Mouse (Mus musculus) hindbrain, embryonic 10.5 days (tissue): Measurements from ENCODE around the gene Filip1l. TPM values are rescaled to one million over a fixed set of nuclear protein-coding genes. Genes with fewer than 3 reads are reported as not detected.

Experiments used
- DNase-seq: peaks from one replicate; pipeline ENCODE4 v3.0.0-alpha.2; 2017; ENCODE audit warnings: low spot score
- H3K27ac ChIP-seq: fragments of 300-500 bp; sonication (generic); 2 replicates; pipeline ENCODE4 v1.5.1; 2016; ENCODE audit warnings: mild to moderate bottlenecking, moderate library complexity
- H3K27me3 ChIP-seq: fragments of 300-500 bp; sonication (generic); 2 replicates; pipeline ENCODE4 v1.6.1; 2016; ENCODE audit warnings: mild to moderate bottlenecking; ENCODE audit not compliant: poor library complexity, insufficient read depth, severe bottlenecking
- H3K36me3 ChIP-seq: fragments of 300-500 bp; sonication (generic); 2 replicates; pipeline ENCODE4 v1.6.1; 2016; ENCODE audit warnings: mild to moderate bottlenecking, moderate library complexity
- H3K4me1 ChIP-seq: fragments of 300-500 bp; sonication (generic); replicated peaks from 2 replicates; pipeline ENCODE4 v1.6.1; 2016; ENCODE audit warnings: mild to moderate bottlenecking
- H3K4me3 ChIP-seq: fragments of 300-500 bp; sonication (generic); 2 replicates; pipeline ENCODE4 v1.5.1; 2016; ENCODE audit warnings: mild to moderate bottlenecking, moderate library complexity
- H3K9me3 ChIP-seq: fragments of 300-500 bp; sonication (generic); 2 replicates; pipeline ENCODE4 v1.6.1; 2016; ENCODE audit warnings: mild to moderate bottlenecking, moderate library complexity
- whole genome bisulfite sequencing: fragments of 180-500 bp; shearing (Covaris S2); methylation state at CpG from one replicate; pipeline ENCODE4 v1.1.7; 2016; 5-methylcytosine and 5-hydroxymethylcytosine counted together
- polyA plus RNA-seq: library from polyadenylated mRNA; unstranded; fragments of >200 nt; fragmentation: Nextera tagmentation; extraction: Ambion mirVana; gene quantifications from 2 replicates; pipeline ENCODE4 v1.2.1, GENCODE M21; 2016

The Filip1l gene
- polyA plus RNA-seq, 1 experiment from 2014 or later = 5.8 TPM

DNA sequence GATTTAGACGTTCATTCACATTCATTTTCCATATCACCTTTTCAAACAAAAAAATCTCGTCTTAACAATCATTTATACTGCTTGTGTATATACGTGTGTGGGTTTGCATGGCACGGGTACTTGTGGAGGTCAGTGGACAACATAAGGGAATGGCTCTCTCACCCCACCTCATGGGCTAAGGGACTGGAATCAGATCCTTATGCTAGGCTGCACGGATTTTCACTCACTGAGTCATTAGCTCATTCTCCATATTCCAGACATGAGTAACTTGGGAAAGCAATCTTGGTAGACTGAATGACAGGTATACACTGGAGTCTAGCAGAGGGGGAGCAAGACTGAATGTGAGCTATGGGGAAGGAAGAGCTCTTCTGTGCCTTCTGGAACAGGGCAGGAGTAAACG lies 80.8 kb downstream of the Filip1l start:
- H3K4me1 ChIP-seq = no peaks in the 10 kb centered on the region
- H3K27ac ChIP-seq = no peak overlapping the region
- no peaks in the 10 kb centered on the region for H3K9me3 ChIP-seq
- 93% methylated on average over 6 of the region's 6 CpGs for WGBS
- H3K36me3 ChIP-seq = no peaks in the 10 kb centered on the region
- no peaks in the 10 kb centered on the region for H3K27me3 ChIP-seq
- no peak overlapping the region for H3K4me3 ChIP-seq
- no peak for DNase-seq

DNA sequence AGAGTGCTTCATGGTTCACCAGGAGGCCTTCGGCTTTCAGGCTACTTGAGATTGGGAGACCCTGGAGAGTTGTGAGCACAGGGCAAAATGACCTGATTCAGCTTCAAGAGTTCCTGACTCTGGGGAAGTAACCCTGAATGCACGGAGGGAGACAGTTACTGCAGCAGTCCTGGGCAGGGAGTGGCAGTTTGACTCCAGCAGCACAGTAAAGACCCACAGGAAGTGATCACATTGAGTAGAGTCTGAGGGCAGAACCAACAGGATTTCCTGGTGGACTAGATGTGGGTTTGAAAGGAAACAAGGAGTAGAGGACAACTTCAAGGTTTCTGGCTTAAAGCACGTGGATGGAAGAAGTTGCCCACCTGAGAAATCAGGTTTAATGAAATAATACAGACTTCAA lies 81.7 kb downstream of the Filip1l start:
- Histone ChIP-seq H3K27ac (no peak overlapping the region), H3K9me3 (no peaks in the 10 kb centered on the region), H3K4me1 (no peaks in the 10 kb centered on the region), H3K4me3 (no peak overlapping the region), H3K36me3 (no peaks in the 10 kb centered on the region), H3K27me3 (no peaks in the 10 kb centered on the region)
- WGBS = 87% methylated on average over 3 of the region's 3 CpGs
- no peak for DNase-seq

DNA sequence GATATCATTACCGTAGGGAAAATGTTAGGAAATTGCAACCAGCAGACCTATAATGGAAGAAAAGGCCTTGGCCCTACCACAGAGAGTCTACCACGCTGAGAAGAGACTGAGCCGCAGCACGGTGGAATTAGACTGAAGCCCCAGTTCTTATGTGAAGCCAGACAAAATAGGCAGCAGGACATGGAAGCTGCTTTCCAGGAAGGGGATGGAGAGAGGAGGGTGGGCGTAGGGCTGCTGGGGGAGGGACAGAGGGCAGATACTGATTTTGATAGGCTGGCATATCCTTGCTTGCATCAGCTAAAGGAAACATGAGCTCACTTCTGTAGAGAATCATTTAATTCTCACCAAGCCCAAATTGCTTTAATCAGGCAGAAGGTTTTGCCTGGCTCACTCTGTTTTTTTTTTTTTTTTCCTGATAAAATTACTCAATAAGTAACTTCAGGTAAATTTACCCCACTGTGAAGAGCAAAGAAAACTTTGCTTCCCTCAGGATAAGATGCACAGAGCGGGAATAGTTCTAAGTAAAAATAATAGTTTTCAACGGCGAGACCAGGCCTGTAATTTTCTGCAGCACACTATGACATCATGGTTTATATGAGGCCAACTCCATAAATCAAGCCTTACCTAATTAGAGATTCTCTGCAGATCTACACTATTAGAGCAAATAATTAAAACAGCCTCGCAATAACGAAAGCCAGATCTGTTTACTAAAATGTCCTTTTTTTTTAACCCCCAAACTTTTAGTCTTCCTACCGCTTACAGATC lies 84.8 kb downstream of the Filip1l start:
- no peaks in the 10 kb centered on the region for H3K36me3 ChIP-seq
- 89% methylated on average over 11 of the region's 11 CpGs for WGBS
- no peak overlapping the region for H3K4me3 ChIP-seq
- no peak for DNase-seq
- H3K27me3 ChIP-seq = no peaks in the 10 kb centered on the region
- H3K4me1 ChIP-seq = no peaks in the 10 kb centered on the region
- H3K9me3 ChIP-seq = no peaks in the 10 kb centered on the region
- H3K27ac ChIP-seq = no peak overlapping the region

DNA sequence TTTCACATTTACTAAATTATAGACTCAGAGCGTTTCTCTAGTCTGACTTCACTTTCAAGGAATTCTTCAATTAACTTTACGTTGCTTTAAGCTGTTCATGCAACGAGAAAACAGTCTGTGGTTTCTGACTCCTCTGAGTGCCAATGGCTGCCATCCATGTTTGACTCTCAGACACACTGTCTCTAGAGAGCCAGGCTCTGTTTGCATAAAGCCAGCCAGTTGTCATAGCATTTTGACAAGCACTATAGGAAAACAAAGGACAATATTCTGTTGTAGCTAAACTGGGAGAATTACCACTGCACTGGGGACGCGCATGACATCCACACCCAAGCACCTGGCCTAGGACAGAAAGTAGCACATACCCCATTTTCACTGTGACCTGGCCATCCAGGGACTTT lies 85.4 kb downstream of the Filip1l start:
- Histone ChIP-seq H3K4me3 (no peak overlapping the region), H3K9me3 (no peaks in the 10 kb centered on the region), H3K27ac (no peak overlapping the region), H3K36me3 (no peaks in the 10 kb centered on the region), H3K4me1 (no peaks in the 10 kb centered on the region), H3K27me3 (no peaks in the 10 kb centered on the region)
- WGBS = 85% methylated on average over 5 of the region's 5 CpGs
- DNase-seq = no peak

DNA sequence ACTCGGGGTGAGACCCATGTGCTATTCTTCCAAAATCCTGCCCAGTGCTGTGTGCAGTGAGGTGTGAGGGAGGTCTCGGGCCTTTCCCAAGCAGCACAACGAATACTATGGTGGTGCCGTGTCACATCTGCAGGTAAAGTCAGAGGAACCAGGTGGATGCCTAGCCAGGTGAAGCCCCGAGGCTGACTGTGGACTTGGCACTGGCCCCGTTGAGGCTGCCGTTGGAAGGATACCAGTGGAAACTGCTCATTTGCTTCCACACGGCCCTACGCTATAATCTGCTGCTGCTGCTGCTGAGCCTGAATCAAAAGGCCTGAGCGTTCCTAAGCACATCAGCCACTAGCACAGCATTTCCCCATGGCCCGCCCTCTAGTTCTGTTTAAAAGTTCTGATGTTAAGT lies 86.3 kb downstream of the Filip1l start:
- H3K27me3 ChIP-seq = no peaks in the 10 kb centered on the region
- H3K27ac ChIP-seq = no peak overlapping the region
- H3K36me3 ChIP-seq = no peaks in the 10 kb centered on the region
- no peak for DNase-seq
- no peaks in the 10 kb centered on the region for H3K4me1 ChIP-seq
- H3K4me3 ChIP-seq = no peak overlapping the region
- WGBS = 87% methylated on average over 11 of the region's 11 CpGs
- no peaks in the 10 kb centered on the region for H3K9me3 ChIP-seq

DNA sequence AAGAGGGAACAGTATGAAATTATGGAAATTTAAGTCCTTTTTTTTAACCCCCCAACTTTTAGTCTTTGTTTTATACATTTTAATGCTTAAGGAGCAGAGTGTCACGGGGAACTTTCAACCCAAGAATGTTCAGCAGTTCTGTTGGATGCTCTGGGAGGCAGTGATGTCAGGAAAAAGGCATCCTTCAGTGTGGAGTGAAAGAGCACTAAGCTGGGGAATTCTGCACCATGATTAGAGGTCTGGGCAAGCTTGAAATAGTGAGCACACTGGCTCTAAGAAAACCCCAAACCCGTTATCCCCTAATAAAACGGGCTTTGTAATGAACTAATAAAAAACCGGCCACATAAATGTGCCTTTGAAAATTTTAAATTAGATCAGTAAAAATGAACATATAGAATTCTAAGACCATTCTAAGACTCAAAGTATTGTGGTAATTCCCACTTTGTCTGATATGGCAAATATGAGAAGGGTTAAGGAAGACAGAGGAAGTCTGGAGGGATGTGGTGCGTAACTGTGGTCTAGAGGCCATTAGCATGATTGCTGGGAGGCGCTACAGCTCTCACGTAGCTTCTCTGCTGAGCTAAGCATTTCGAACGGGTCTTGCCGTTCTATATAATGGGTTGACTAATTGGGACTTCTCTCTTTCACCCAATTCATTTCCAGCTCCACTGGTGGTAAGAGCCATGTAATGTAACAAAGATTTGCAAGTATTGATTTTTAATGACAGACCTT lies 88.0 kb downstream of the Filip1l start:
- H3K4me1 ChIP-seq = no peaks in the 10 kb centered on the region
- H3K9me3 ChIP-seq = no peaks in the 10 kb centered on the region
- H3K27me3 ChIP-seq = no peaks in the 10 kb centered on the region
- H3K36me3 ChIP-seq = no peaks in the 10 kb centered on the region
- no peak overlapping the region for H3K27ac ChIP-seq
- no peak overlapping the region for H3K4me3 ChIP-seq
- WGBS = 91% methylated on average over 10 of the region's 10 CpGs
- no peak for DNase-seq

DNA sequence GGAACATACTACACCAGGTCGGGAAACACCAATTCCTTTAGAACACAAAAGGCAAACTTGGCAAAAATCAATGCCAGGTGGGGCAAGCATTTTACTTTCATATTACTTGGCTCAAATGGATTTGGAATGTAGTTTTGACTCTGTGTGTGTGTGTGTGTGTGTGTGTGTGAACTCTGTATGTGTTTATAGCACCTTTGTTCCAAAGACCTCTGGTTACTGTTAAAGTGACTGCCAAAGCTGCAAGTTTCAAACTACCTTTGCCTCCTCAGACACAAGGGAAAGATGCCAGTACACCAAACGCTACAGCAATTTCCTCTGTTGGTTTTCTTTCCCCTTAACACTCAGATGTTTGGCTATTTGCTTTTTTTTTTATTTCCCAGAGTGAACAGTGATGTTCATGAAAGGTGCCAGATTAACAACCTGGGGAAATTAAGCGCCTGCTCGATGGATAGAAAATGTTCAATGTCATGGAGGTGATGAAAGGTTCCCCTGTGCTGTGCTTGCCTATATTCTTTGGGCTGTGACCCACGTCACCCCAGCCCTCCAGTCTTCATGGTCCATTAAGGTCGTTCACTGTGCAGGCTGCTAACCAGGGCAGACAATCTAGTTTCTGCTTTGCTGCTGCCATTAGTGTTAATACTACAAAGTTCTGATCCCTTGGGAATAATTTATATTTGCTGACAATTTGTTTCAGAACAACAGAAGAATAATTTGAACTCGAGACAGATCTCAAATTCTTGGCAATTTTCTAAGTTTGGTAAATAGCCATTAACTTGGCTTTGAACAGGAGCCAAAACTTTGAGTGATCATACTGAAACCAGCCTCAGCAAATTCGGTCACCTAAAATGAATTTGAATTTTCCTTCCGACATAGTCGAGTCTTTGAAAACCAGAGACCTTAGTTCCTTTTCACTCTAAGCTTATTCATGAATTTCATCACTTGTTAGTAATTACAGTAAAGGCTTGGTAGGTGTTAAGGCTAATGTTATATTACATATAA lies 92.5 kb downstream of the Filip1l start:
- WGBS = 74% methylated on average over 10 of the region's 10 CpGs
- Histone ChIP-seq H3K9me3 (peaks cover 6% of the 10 kb centered on the region; the same call in 1 of the 2 replicates), H3K27ac (no peak overlapping the region), H3K4me3 (no peak overlapping the region), H3K36me3 (no peaks in the 10 kb centered on the region), H3K4me1 (no peaks in the 10 kb centered on the region), H3K27me3 (no peaks in the 10 kb centered on the region)
- DNase-seq = no peak

DNA sequence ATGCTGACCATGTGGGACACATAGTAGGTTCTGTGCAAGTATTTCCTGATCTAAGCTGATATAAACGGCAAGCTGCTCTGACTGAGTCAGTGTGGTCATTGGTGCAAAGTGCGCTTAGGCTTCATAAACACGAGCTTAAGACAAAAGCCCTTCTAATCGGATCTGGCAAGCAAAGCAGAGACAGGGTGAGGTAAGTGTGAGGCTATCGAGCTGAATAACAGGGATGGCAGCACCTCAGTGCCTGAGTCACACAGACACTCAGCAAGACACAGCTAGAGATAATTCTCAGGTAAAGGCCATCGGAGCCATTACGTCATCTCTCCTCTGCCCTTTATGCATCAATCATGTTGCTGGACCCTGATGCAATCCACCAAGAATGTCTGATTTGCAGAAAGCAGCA lies 100.1 kb downstream of the Filip1l start:
- WGBS = 83% methylated on average over 7 of the region's 7 CpGs
- no peaks in the 10 kb centered on the region for H3K27me3 ChIP-seq
- H3K36me3 ChIP-seq = no peaks in the 10 kb centered on the region
- peaks cover 6% of the 10 kb centered on the region; the same call in 1 of the 2 replicates for H3K9me3 ChIP-seq
- no peak for DNase-seq
- H3K27ac ChIP-seq = no peak overlapping the region
- no peak overlapping the region for H3K4me3 ChIP-seq
- H3K4me1 ChIP-seq = no peaks in the 10 kb centered on the region

DNA sequence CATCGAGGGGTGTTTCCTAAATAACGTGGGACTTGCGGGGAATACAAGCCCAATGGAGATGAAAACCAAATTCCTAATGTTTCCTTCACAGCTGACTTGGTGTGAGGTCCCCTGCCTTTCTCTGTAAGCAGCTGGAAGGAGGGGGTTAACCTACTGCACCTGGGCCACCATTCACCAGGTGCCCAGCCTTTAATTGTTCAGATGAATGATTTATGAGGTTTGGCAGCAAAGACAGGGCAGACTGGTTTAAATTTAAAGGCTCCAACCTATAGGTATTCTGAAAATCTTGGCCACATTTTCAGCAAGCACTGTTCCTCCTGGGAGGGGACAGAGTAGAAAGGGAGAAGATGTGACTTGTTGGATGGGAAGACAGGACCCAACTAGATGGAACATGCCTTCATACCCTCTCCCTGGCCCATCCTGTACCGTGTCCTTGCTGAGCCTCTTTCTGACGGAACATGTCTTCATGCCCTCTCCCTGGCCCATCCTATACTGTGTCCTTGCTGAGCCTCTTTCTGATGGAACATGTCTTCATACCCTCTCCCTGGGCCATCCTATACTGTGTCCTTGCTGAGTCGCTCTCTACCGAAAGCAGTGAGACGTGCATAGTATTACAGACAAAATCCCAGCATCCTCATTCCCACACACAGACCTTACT lies 101.3 kb downstream of the Filip1l start:
- DNase-seq = no peak
- no peaks in the 10 kb centered on the region for H3K36me3 ChIP-seq
- H3K27ac ChIP-seq = no peak overlapping the region
- no peaks in the 10 kb centered on the region for H3K9me3 ChIP-seq
- H3K4me1 ChIP-seq = no peaks in the 10 kb centered on the region
- WGBS = 97% methylated on average over 8 of the region's 8 CpGs
- H3K27me3 ChIP-seq = no peaks in the 10 kb centered on the region
- no peak overlapping the region for H3K4me3 ChIP-seq

DNA sequence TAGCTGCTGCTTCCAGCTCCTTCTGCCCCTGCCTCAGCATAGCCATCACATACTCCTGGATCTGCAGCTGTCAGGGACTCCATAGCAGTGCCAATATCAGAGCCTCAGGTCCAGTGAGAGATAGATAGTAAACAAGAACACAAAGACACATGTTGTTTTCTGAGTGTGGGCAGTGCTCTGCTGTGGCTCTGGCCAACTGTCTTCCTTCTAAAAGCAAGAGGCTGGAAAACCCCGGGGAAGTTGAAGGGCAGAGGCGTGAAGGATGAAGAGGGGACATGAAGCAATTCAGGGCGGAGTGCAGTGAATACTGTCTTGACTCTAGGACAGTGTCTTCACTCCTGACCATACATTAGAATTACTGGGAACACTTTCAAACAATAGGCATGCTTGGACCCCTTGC lies 102.7 kb downstream of the Filip1l start:
- Histone ChIP-seq H3K27ac (no peak overlapping the region), H3K9me3 (no peaks in the 10 kb centered on the region), H3K4me3 (no peak overlapping the region), H3K4me1 (no peaks in the 10 kb centered on the region), H3K36me3 (no peaks in the 10 kb centered on the region), H3K27me3 (no peaks in the 10 kb centered on the region)
- DNase-seq = no peak
- WGBS = 84% methylated on average over 3 of the region's 3 CpGs

DNA sequence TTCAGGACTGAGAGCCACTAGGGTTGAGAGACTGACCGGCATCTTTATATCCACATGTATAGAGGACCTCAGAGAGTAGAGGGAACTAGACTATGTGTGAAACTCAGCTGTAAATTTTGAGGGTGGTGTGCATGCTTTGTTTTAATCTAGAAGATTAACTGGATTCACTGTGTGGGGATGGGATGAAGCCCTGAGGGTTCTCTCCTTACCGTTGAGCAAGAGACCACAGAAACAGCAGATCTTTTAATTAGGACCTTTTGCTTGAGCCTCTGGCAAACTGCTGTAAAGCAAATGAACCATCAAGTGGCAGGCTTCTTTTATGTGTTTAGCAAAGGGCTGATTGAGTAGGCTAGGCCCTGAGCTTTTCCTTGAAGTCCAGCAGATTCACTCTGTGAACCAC lies 103.1 kb downstream of the Filip1l start:
- DNase-seq = no peak
- no peaks in the 10 kb centered on the region for H3K9me3 ChIP-seq
- 74% methylated on average over 2 of the region's 2 CpGs for WGBS
- no peaks in the 10 kb centered on the region for H3K36me3 ChIP-seq
- H3K27ac ChIP-seq = no peak overlapping the region
- H3K27me3 ChIP-seq = no peaks in the 10 kb centered on the region
- H3K4me3 ChIP-seq = no peak overlapping the region
- no peaks in the 10 kb centered on the region for H3K4me1 ChIP-seq

DNA sequence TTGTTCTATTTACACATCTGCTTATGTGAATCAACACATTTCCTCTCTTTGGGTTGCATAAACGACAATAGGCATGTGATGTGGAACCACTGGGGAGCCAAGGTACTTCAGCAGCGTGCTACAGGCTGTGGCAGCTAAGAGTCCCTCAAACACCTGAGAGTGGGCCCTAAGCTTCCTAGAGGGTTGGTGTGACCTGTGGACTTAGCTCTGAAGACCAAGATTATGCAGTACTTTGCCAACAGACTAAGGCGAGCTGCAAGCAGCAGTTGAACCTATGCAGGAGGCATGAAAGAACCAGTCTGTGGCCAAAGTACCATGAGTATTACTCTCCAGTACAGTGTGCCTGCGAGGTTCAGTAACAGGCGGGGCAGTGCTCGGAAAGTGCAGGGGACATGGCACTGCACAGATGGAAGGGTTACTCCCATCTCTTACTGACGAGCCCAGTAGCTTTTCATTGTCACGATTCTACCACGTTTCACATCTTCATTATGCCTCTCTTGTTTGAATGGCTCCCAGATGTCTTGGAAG lies 112.6 kb downstream of the Filip1l start:
- Histone ChIP-seq H3K9me3 (no peaks in the 10 kb centered on the region), H3K4me3 (no peak overlapping the region), H3K4me1 (no peaks in the 10 kb centered on the region), H3K27ac (no peak overlapping the region), H3K36me3 (no peaks in the 10 kb centered on the region), H3K27me3 (no peaks in the 10 kb centered on the region)
- no peak for DNase-seq
- 90% methylated on average over 9 of the region's 9 CpGs for WGBS
